Mouse (Mus musculus) CD4-positive, CD25-positive, alpha-beta regulatory T cell, adult 4 months (primary cell): ENCODE measurements around the gene Phlpp1. TPM values are rescaled to one million over a fixed set of nuclear protein-coding genes. Genes with fewer than 3 reads are reported as not detected.
A peak's percentile ranks its signal among the peaks of the same experiment; 100 is the strongest.
"Not testable (repeated sequence)": the region's sequence is repeated elsewhere in the genome, so short reads cannot be mapped to it uniquely, and the experiment has no call there.

Experiments used
- ATAC-seq: one replicate; pipeline ENCODE4 v1.8.0; 2017
- polyA plus RNA-seq, 2 experiments: library from polyadenylated mRNA; unstranded; fragments of 100-300 nt; shearing (Covaris generic); gene quantifications; one replicate each; pipeline ENCODE4 v1.2.1; 2017

The Phlpp1 gene
- polyA plus RNA-seq, 2 experiments from 2014 or later = 8.7 to 11.8 TPM

DNA sequence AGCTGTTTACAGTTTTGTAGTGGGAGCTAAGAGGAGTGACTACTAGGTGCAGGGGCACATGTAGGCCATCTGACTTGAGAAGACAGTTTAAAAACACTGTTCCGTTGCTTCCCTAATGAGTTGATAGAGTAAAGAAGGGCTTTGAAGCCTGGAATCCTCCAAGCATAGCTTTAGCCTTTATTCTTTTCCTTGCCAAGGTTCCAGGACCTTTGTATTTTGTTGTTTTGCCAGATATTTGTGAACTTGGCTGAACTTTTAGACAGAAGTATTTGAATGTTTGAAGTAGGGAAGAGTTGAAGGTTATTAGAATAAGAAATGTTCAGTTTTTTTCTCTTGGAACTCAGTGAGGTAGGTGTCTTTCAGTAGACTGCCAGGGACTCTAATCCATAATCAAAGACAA, 85.6 kb downstream of the Phlpp1 start:
- ATAC-seq = no peak

DNA sequence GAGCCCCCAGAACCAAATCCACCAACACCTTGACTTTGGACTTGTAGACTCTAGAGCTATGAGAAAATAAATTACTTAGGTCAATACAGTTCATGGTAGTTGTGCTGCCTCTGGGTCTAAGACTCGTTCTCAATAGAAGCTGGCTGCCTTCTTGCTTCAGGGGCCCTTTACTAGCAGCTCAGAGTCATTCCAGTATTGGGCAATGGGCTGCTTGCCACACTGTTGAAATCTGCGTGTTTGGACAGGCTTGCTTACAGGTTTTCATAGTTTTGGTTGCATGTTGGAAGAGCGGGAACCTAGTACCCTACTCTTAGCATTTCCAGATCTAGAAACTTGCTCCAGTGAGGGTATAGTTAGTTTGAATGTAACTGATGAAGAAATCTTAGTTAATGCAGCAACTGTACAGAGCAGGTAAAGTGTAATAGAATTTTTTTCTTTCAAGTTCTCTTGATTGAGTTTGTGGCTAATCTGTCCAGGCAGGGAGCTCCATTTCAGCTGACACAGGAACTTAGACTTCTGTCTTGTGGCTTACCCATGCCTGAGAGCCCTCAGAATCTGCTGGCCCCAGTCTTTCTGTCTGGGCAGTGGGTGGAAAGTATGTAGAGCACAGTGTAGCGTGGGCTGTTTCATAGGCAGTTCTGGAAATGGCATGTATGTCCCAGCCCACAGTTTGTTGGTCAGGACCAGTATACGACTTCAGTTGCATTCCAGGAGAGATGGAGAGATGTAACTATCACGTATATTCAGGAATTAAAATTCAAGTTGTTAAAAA, 96.7 kb downstream of the Phlpp1 start:
- peak; percentile 29 for ATAC-seq

DNA sequence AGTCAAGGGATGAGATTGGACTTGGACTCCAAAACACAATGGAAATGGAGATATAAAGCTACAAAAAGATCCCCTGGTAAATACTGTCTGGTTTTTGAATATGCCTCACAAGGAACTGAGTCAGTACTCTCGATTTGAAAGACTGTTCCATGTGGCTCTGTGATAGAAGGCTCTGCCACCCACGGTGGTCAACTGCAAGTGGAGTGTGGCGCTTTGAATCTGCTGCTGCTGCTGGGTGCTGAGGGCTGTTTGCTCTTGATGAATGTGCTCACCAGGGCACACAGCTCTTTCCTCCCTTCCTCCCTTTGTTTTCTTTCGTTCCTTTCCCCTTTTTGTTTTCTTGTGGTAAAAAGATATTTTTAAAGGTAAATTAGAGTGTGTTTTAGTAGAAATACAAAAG, 97.8 kb downstream of the Phlpp1 start:
- no peak for ATAC-seq

DNA sequence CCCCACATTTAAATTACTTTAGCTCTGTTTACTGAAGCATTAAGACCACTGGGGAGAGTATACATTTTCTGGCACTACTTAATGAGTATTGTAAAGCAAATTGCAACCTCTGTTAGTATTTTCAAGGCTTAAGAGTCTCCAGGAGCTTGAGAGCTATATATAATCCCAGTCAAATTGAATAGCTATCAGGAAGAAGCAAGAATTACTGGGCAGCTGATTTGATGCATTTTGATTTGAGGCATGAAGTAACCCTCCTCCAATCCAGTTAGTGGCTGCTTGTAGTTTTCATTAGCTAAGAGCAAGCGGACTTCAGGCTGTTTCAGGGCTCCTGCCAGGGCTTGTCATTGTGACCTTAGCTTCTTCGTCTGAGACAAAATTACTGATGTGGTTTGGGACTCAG, 101.4 kb downstream of the Phlpp1 start:
- ATAC-seq = no peak

DNA sequence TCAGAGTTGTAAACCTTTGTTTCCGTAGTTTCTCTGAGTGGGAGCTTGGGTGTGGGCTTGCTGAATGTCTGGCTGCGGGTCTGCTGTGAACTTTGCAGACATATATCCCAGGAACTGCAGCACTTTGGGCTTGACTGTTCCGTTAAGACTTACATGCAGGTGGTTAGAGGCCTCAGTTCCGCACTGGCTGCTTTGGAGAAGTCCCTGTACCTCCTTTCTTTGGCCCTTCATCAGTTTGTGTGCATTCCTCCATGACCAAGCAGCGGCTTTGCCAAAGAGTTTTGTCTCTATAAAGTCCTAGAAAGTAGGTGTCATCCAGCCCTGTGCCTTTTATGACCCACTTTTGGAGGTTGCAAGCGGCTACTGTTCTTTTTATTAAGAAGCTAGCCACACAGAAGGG, 102.2 kb downstream of the Phlpp1 start:
- ATAC-seq = no peak

DNA sequence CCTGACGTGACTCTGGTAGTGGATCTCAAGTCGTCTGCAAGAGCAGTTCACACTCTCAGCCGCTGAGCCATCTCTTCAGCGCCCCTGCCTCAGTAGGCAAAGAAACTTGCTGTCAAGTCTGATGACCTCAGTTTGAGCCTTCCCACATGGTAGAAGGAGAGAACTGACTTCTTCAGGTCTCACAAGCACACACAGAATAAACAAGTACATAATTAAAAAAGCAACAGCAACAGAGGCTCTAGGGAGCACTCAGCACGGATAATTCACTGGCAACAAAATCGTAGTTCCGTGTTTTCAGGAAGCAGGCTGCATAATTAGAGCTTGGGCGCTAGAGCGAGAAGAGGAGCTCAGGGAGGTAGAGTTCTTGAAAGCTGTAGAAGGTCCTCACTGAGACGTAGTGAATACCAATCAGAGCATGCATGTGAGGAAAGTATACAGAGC, 103.0 kb downstream of the Phlpp1 start:
- ATAC-seq = no peak

DNA sequence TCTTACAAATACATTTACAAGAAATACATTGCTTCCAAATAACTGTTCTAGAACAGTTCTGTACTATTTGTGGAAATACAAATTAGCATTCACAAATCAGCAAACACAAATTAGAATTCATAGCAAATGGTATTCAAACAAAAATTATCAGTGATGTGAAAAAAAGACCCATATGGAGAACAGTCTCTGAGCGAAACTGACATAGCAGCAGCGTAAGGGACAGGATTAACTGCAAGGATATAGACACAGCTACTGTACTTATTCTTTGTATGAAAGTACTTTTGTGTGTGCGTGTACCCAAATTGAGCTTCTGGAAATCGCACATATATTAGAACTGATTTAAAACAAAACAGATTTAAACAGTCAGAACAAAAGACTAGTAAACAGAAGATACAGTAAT, 103.6 kb downstream of the Phlpp1 start:
- no peak for ATAC-seq

DNA sequence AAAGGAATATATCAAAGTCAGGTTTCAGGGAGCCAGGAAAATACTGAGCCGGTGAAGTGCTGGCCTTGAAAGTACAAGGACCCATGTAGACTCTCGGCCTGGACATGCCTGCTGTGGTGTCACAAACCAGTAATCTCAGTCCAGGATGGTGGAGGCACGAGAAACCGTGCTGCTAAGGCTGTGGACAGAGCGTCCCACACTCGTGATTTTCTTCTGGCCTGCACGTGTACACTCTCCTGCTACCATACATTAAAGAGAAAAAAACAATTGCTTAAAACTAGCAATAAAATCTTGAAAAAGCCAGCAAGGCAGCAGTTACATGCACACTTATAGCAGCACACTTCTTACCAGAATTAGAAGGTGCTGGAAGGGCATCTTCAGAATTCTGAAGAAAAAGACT, 104.2 kb downstream of the Phlpp1 start:
- no peak for ATAC-seq

DNA sequence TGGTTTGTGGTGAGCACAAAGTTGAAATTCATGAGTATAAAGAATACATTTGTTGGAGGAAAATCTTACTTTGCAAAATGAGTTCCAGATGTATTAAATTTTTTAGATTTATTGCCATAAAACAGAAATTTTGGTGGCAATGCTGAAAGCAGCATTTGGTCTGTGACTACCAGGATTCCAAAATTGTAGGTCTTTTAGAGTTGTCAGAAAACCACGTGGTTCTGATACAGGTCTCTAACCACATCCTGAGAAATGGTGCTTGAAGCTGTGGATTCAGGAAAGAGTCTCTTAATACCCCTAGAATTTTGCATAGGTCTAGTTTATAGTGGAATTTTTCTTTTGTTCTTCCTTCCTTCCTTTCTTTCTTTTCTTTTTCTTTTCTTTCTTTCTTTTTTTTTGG, 105.3 kb downstream of the Phlpp1 start:
- ATAC-seq = peak; percentile 83

DNA sequence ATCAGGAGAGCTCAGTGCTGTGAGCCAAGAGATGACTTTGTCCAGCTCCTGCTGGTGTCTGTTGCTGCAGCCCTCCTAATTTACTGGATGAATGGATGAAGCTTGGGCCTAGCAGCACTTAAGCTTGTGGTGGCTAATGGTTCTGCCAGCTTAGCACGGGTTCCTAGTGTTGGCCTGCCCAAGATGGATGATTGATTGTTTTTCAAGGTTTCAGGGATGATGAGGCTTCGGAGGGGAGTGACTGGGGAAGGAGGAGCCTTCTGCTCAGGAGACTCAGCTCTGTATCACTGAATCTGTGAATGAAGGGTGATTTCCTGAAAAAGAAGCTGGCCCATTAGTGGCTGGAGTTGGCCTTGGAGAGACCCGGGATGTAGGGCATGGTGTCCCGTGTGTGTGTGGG, 105.7 kb downstream of the Phlpp1 start:
- ATAC-seq = peak; percentile 14

DNA sequence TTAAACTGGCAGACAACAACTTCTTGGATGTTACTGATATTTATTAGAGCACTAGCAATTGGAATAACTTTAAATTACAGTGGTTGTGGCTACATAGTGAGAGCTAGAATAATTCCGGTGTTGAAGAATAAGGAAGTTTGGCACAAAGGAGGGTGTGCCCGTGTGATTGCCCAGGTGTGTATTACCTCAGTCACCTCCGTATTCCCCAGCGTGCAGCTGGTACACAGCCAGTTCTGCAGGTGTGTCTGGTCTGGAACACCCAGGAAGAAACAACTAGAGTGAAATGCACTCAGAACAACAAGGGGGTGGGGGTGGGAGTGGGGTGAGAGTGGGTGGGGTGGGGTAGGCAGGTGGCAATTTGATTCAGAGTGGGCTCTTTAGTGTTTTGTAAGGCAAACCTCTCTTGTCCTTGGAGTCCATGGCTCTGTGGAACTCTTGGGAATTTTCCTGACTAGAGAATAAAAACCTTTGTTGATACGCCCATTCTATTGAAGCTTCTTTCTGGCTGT, 107.1 kb downstream of the Phlpp1 start:
- ATAC-seq = no peak

DNA sequence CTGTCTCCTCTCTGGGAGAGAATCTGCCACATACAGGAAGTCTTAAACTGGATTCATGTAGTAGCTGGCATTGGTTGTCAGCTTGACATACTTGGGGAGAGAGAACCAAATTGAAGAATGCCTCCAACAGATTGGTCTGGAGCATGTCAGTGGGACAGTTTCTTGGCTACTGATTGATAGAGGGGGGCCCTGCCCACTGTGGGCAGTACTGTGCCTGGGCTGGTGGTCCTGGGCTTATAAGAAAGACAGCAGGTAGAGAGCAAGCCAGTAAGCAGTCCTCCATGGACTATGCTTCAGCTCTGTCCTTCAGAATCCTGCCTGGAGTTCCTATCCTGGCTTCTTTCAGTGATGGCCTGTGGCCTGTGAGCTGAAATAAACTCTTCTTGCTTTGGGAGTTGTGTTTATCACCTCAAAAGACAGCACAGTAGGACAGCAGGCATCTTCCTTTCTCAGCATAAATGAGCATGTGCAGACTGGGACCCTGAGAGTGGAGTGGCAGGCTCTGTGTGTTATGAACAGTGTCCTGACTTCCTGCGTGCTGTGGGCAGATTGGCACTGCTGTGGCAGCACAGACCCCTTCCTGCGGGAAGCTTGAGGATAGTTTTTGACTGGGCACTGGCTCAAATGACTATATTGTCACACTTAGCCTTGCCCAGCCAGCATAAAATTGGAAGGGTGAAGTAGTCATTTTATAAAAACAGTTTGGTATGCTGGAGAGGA, 108.0 kb downstream of the Phlpp1 start:
- no peak for ATAC-seq

DNA sequence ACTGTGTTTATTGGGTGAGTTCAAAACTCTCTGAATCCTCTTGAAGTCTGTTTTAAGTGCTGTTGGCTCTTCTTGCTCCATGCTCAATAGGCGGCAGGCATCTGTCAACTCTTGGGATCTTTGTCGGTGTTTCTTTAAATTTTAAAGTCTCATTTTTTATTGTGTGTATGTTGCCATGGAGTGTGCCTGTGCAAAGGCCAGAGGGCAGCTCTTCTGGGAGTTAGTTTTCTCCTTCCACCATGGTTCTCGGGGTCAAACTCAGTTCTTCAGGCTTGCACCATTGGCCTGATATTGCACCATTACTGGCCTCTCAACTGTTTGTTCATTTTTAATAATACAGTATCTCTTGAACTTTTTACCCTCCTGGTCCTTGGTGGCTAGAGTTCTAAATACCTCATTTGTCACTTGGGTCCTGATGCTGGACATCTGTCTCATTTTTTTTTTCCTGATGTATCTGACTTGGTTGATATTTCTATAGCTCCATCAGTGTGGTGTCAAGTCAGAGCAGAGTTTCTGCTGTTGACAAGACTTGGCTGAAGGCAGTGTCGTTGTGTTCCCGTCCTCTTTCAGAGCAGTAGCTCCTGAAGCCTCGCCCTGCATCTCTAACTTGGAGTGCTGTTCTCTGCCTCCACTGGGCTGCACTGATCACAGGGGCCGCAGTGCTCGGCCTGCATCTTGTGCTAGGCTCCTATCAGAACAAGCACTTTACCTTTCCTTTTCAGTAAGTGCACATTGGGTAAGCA, 108.8 kb downstream of the Phlpp1 start:
- ATAC-seq = no peak

DNA sequence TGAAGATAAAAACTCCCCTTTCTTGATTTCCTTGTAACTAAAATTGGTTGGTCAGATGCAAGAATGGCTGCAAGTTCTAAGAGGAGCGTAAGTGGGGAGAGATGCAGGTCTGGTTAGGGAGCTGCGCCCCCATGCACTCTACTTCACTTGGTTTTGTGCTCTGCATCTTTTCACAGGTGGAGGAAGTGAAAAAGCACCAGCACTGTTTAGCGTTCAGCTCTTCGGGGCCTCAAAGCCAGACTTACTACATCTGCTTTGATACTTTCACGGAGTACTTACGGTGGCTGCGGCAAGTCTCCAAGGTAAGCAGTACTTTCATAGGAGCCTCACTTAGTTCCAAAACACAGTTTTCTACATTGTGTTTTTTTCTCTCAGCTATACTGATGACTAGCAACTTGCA, 115.3 kb downstream of the Phlpp1 start:
- ATAC-seq = no peak

DNA sequence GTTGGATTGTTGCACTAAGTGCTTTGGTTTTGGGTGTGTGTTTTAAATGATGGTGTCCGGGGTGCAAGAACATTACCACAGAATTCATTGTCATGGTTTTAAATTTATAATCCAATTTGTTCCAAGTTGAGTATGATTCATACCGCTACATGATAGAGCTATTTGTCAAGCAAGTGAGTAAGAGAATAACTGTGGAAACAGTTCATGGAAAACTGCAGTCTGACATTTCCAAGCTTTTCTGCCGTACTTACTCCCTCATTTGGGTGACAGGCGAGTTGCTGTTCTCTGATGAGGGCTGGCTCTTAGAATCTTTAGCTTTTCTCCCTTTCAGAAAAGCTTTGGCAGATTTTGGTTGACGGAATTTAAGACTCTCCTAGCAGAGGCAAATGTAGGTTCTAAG, 117.5 kb downstream of the Phlpp1 start:
- ATAC-seq = no peak

DNA sequence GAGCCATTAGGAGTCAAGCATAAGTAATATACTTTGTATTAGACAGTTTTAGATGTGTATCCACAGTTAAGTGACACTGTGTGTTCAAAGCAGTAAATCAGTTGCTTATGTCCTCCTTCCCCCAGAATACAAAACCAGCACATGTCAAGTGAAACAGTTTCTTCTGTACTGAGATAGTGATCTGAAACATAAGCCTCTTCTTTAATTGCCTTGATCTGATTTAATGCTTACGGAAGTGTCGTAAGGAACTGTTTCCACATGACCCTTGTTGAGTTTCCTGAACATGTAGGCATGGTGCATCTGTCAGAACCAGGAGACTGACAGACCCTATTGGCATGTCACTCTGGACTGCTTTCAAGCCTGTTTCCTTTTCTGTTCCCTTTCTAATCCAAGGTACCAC, 118.0 kb downstream of the Phlpp1 start:
- ATAC-seq = no peak

DNA sequence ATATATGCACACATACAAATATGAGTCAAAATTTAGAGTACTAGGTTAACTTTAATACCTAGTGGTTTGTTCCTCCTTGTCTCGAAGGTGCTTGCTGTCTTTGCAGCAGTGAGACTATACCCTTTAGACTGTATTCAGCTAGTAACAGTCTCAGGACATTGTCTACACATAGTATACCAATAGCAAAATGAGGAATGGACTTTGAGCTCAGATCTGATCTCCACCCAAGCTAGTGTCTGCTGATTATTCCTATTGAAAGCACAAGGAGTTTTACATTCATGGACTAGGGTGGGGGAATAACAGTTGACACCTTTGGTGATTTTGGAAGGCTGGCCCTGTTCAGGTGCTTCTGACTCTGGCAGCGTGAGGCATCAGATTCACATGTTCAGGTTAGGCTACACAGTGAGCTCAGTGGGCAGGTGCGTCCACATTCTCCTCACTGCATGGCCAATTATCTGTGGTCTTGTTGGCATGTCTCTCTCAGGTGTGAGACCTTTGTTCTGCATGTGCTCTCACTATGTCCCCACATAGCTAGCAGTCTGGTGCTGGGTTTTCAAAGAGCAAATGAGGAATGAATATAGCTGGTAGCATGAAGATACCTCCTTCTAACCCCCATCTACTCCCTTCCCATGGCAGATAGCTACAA, 138.0 kb downstream of the Phlpp1 start:
- no peak for ATAC-seq

DNA sequence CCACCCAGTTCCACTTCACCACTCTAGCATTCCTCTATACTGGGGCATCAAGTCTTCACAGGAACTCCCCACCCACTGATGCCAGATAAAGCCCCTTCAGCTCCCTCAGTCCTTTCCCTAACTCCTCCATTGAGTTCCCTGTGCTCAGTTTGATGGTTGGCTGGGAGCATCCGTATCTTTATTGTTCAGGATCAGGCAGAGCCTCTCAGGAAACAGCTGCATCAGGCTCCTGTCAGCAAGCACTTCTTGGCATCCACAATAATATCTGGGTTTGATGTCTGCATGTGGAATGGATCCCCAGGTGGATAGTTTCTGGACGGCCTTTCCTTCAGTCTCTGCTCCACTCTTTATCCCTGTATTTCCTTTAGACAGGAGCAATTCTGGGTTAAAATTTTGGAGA, 138.7 kb downstream of the Phlpp1 start:
- ATAC-seq = no peak

DNA sequence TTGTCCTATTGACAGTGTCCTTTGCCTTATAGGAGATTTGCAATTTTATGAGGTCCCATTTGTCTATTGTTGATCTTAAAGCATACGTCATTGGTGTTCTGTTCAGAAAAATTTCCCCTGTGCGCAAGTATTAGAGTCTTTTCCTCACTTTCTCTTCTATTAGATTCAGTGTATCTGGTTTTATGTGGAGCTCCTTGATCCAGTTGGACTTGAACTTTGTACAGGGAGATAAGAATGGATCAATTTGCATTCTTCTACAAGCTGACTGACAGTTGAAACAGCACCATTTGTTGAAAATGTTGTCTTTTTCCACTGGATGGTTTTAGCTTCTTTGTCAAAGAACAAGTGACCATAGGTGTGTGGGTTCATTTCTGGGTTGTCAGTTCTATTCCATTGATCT, 140.3 kb downstream of the Phlpp1 start:
- ATAC-seq = not testable (repeated sequence)

DNA sequence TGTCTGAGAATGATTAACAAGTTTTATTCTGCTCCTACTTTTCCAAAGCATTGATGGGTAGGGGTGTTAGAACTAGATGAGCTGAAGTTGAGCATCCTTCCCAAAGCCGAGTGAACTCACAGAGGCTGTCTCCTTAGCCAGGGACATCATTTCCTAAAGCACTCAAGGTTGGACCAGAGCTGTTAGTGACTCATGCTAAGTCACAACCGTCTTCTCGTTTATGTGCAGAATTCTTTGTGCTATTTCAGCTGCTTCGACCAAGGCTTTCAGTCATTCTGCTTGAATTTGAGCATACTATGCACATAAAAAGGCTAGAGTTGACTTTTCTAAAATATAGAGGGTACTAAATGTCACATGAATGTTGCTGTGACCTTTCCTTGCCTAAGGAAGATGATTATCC, 142.9 kb downstream of the Phlpp1 start:
- ATAC-seq = no peak

DNA sequence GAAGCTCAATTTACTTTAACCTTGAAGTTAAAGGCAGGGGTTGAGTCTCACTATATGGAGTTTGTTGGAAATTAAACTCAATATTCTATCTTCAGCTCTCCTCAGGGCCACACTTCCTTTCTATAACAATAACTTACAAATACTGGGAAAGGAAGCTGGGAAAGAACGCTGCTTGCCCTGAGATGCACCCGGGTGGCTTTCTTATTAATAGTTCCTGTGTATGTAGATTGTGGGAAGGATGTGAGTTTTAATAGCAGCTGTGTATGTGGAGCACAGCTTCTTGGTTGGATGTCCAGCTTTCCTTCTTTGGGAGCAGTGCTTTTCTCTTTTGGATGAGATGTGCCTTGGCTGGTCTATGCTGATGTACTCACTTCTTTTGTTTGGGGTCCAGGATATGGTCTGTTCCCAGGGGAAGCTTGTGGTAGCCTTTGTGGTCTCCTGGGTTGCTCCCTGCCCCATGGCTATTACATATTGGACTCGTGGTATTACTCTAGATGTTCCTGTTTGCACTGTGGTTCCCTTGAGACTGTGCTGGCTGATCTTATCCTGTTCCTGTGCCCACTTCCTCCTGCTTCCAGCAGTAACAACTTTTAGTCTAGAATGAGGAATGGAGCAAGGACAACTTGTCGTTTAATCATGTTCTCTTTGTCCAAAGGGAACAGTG, 145.2 kb downstream of the Phlpp1 start:
- ATAC-seq = peak; percentile 22

DNA sequence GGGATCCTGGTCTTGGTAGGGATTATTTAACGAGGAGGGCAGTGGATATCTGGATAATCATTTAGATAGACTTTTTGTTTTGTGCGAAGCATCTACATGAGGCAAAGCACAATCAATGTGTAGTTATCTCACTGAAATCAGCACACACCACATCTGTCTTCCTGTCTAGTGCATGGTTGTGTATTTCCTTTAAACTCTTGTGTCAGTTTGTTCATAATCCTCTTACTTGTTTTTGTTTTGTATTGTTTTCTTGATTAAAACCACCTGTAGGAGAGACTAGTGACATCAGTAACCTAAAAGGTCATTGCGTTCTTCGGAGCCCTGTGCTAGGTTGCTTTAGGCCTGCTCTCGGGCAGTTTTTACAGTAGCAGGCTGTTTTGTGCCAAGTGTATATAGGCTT, 146.8 kb downstream of the Phlpp1 start:
- peak; percentile 77 for ATAC-seq
